Mouse (Mus musculus): ENCODE data around the gene Cacng6. TPM values are rescaled to one million over a fixed set of nuclear protein-coding genes. Genes with fewer than 3 reads are reported as not detected.
A peak's percentile ranks its signal among the peaks of the same experiment; 100 is the strongest.

Cacng6 gene
- polyA plus RNA-seq, 1 experiment: 15.0 TPM

- H3K27me3 ChIP-seq (ENCODE audit: control insufficient read depth, insufficient read depth, insufficient read length): peaks cover under 1% of the 10 kb centered on the region
- TF ChIP-seq MAX (IDR thresholded peaks at IDR 0.05; ENCODE audit: low read depth) (no peak), E2F4 (IDR thresholded peaks at IDR 0.05; ENCODE audit: insufficient read depth) (no peak), POLR2AphosphoS2 (IDR thresholded peaks at IDR 0.05; ENCODE audit: insufficient read length, low read depth) (no peak), MYOD1 (IDR thresholded peaks at IDR 0.05; ENCODE audit: control insufficient read depth in 1 of 3, insufficient read length in 2 of 3, low read depth in 2 of 3) (no peak), MYOG (IDR thresholded peaks at IDR 0.05; ENCODE audit: control insufficient read depth in 1 of 3, insufficient read depth in 1 of 3, insufficient read length in 2 of 3, low read depth in 2 of 3) (no peak), REST (IDR thresholded peaks at IDR 0.05; ENCODE audit: insufficient read depth, insufficient read length) (no peak), USF1 (IDR thresholded peaks at IDR 0.05; ENCODE audit: low read depth) (no peak), POLR2A (IDR thresholded peaks at IDR 0.05; ENCODE audit: insufficient read length, low read depth) (no peak), CEBPB (IDR thresholded peaks at IDR 0.05; ENCODE audit: insufficient read depth, poor library complexity, severe bottlenecking) (no peak), TCF3 (IDR thresholded peaks at IDR 0.05; ENCODE audit: insufficient read length, low read depth) (no peak), TCF12 (IDR thresholded peaks at IDR 0.05; ENCODE audit: insufficient read depth, poor library complexity, severe bottlenecking) (no peak), SRF (IDR thresholded peaks at IDR 0.05; ENCODE audit: control insufficient read depth, insufficient read length, low read depth) (no peak)
- H3ac ChIP-seq (ENCODE audit: control insufficient read depth, insufficient read length): no peak overlapping the region
- H3K36me3 ChIP-seq (ENCODE audit: control insufficient read depth, insufficient read depth): no peaks in the 10 kb centered on the region
- H3K4me3 ChIP-seq: no peak overlapping the region
- peak overlapping the region; percentile 69 for H3K4me2 ChIP-seq (ENCODE audit: low read depth)
- H3K79me2 ChIP-seq (ENCODE audit: control insufficient read depth, insufficient read depth): no peaks in the 10 kb centered on the region
These were observed 3.5 kb upstream of the Cacng6 start for GRCm38 (mm10) chr7:3420466-3420865.

DNA sequence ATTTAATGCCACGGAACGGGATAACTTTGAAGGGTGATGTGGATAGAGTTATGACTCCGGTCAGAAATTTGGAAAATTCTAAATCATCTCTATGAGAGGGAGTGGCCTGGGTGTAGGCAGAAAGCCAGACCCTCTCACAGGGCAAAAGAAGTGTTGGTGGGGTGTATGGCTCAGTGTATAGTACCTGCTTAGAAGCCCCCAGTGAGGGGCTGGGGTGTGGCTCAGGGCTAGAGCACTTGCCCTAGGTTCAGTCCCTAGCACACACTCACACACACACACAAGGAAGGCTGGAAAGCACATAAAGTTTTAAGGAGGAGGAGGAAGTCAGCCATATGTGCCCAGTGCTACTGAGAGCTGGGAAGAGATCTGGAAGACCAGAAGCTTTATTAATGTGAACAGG lies 2.7 kb upstream of the Cacng6 start:
- Histone ChIP-seq H3K4me2 (ENCODE audit: low read depth) (peak overlapping the region; percentile 69), H3K36me3 (ENCODE audit: control insufficient read depth, insufficient read depth) (no peaks in the 10 kb centered on the region), H3K27me3 (ENCODE audit: control insufficient read depth, insufficient read depth, insufficient read length) (no peaks in the 10 kb centered on the region), H3K79me2 (ENCODE audit: control insufficient read depth, insufficient read depth) (no peaks in the 10 kb centered on the region), H3ac (ENCODE audit: control insufficient read depth, insufficient read length) (no peak overlapping the region), H3K4me3 (peak overlapping the region; percentile 17)
- TF ChIP-seq MYOD1 (IDR thresholded peaks at IDR 0.05; ENCODE audit: control insufficient read depth in 1 of 3, insufficient read length in 2 of 3, low read depth in 2 of 3): no peak
- TF ChIP-seq POLR2A (IDR thresholded peaks at IDR 0.05; ENCODE audit: insufficient read length, low read depth): no peak
- no peak for TF ChIP-seq CEBPB (IDR thresholded peaks at IDR 0.05; ENCODE audit: insufficient read depth, poor library complexity, severe bottlenecking)
- no peak for TF ChIP-seq SRF (IDR thresholded peaks at IDR 0.05; ENCODE audit: control insufficient read depth, insufficient read length, low read depth)
- no peak for TF ChIP-seq USF1 (IDR thresholded peaks at IDR 0.05; ENCODE audit: low read depth)
- no peak for TF ChIP-seq REST (IDR thresholded peaks at IDR 0.05; ENCODE audit: insufficient read depth, insufficient read length)
- no peak for TF ChIP-seq POLR2AphosphoS2 (IDR thresholded peaks at IDR 0.05; ENCODE audit: insufficient read length, low read depth)
- TF ChIP-seq E2F4 (IDR thresholded peaks at IDR 0.05; ENCODE audit: insufficient read depth): no peak
- no peak for TF ChIP-seq MYOG (IDR thresholded peaks at IDR 0.05; ENCODE audit: control insufficient read depth in 1 of 3, insufficient read depth in 1 of 3, insufficient read length in 2 of 3, low read depth in 2 of 3)
- no peak for TF ChIP-seq MAX (IDR thresholded peaks at IDR 0.05; ENCODE audit: low read depth)
- TF ChIP-seq TCF12 (IDR thresholded peaks at IDR 0.05; ENCODE audit: insufficient read depth, poor library complexity, severe bottlenecking): no peak
- TF ChIP-seq TCF3 (IDR thresholded peaks at IDR 0.05; ENCODE audit: insufficient read length, low read depth): no peak

GRCm38 (mm10) chr7:3422051-3422450 lies 1.9 kb upstream of the Cacng6 start:
- no peaks in the 10 kb centered on the region for H3K27me3 ChIP-seq (ENCODE audit: control insufficient read depth, insufficient read depth, insufficient read length)
- H3ac ChIP-seq (ENCODE audit: control insufficient read depth, insufficient read length): no peak overlapping the region
- H3K4me2 ChIP-seq (ENCODE audit: low read depth): peak overlapping the region; percentile 69
- peak overlapping the region; percentile 17 for H3K4me3 ChIP-seq
- H3K36me3 ChIP-seq (ENCODE audit: control insufficient read depth, insufficient read depth): no peaks in the 10 kb centered on the region
- TF ChIP-seq CEBPB (IDR thresholded peaks at IDR 0.05; ENCODE audit: insufficient read depth, poor library complexity, severe bottlenecking): no peak
- no peak for TF ChIP-seq TCF3 (IDR thresholded peaks at IDR 0.05; ENCODE audit: insufficient read length, low read depth)
- TF ChIP-seq MYOD1 (IDR thresholded peaks at IDR 0.05; ENCODE audit: control insufficient read depth in 1 of 3, insufficient read length in 2 of 3, low read depth in 2 of 3): no peak
- no peak for TF ChIP-seq POLR2AphosphoS2 (IDR thresholded peaks at IDR 0.05; ENCODE audit: insufficient read length, low read depth)
- no peak for TF ChIP-seq MYOG (IDR thresholded peaks at IDR 0.05; ENCODE audit: control insufficient read depth in 1 of 3, insufficient read depth in 1 of 3, insufficient read length in 2 of 3, low read depth in 2 of 3)
- TF ChIP-seq REST (IDR thresholded peaks at IDR 0.05; ENCODE audit: insufficient read depth, insufficient read length): no peak
- TF ChIP-seq POLR2A (IDR thresholded peaks at IDR 0.05; ENCODE audit: insufficient read length, low read depth): no peak
- TF ChIP-seq SRF (IDR thresholded peaks at IDR 0.05; ENCODE audit: control insufficient read depth, insufficient read length, low read depth): no peak
- TF ChIP-seq E2F4 (IDR thresholded peaks at IDR 0.05; ENCODE audit: insufficient read depth): no peak
- no peak for TF ChIP-seq MAX (IDR thresholded peaks at IDR 0.05; ENCODE audit: low read depth)
- TF ChIP-seq USF1 (IDR thresholded peaks at IDR 0.05; ENCODE audit: low read depth): no peak
- TF ChIP-seq TCF12 (IDR thresholded peaks at IDR 0.05; ENCODE audit: insufficient read depth, poor library complexity, severe bottlenecking): no peak
- H3K79me2 ChIP-seq (ENCODE audit: control insufficient read depth, insufficient read depth): no peaks in the 10 kb centered on the region

DNA sequence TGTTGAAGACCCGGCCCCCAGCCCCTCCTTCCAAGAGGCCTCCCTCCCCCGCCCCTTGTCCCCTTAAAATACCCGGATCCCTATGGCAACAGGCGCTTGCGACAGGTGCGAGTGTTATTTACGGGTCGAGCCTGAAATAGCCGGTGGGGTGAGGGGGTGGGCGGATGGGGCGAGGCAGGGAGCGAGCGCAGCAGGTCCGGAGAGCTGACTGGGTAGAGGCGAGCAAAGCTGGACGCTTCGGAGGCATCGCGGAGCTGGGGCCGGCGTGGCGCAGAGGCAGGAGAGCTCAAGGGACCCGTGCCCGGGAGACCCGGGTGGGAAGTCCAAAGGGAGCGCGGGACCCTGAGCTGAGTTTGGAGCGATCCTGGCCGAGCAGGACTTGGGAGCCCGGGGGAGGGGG lies 565 bp upstream of the Cacng6 start:
- TF ChIP-seq TCF12 (IDR thresholded peaks at IDR 0.05; ENCODE audit: insufficient read depth, poor library complexity, severe bottlenecking): no peak
- TF ChIP-seq REST (IDR thresholded peaks at IDR 0.05; ENCODE audit: insufficient read depth, insufficient read length): no peak
- TF ChIP-seq MYOD1 (IDR thresholded peaks at IDR 0.05; ENCODE audit: control insufficient read depth in 1 of 3, insufficient read length in 2 of 3, low read depth in 2 of 3): peak in 1 of 3 experiments; percentile 45
- no peak for TF ChIP-seq SRF (IDR thresholded peaks at IDR 0.05; ENCODE audit: control insufficient read depth, insufficient read length, low read depth)
- TF ChIP-seq TCF3 (IDR thresholded peaks at IDR 0.05; ENCODE audit: insufficient read length, low read depth): no peak
- no peak for TF ChIP-seq CEBPB (IDR thresholded peaks at IDR 0.05; ENCODE audit: insufficient read depth, poor library complexity, severe bottlenecking)
- no peak for TF ChIP-seq MAX (IDR thresholded peaks at IDR 0.05; ENCODE audit: low read depth)
- no peak for TF ChIP-seq E2F4 (IDR thresholded peaks at IDR 0.05; ENCODE audit: insufficient read depth)
- TF ChIP-seq POLR2A (IDR thresholded peaks at IDR 0.05; ENCODE audit: insufficient read length, low read depth): peak; percentile 69
- peak; percentile 64 for TF ChIP-seq POLR2AphosphoS2 (IDR thresholded peaks at IDR 0.05; ENCODE audit: insufficient read length, low read depth)
- no peak for TF ChIP-seq USF1 (IDR thresholded peaks at IDR 0.05; ENCODE audit: low read depth)
- peak in 1 of 3 experiments; percentile 18 for TF ChIP-seq MYOG (IDR thresholded peaks at IDR 0.05; ENCODE audit: control insufficient read depth in 1 of 3, insufficient read depth in 1 of 3, insufficient read length in 2 of 3, low read depth in 2 of 3)
- Histone ChIP-seq H3ac (ENCODE audit: control insufficient read depth, insufficient read length) (no peak overlapping the region), H3K27me3 (ENCODE audit: control insufficient read depth, insufficient read depth, insufficient read length) (no peaks in the 10 kb centered on the region), H3K36me3 (ENCODE audit: control insufficient read depth, insufficient read depth) (no peaks in the 10 kb centered on the region), H3K4me3 (peak overlapping the region; percentile 17), H3K4me2 (ENCODE audit: low read depth) (peak overlapping the region; percentile 48), H3K79me2 (ENCODE audit: control insufficient read depth, insufficient read depth) (no peaks in the 10 kb centered on the region)

All from myocyte (in vitro differentiated cells).